Mouse (Mus musculus) brain, embryonic 14.5 days (tissue): ENCODE measurements around the gene Dnaja1.

Experiments used
- CTCF ChIP-seq: fragments of 200-500 bp; IDR thresholded peaks from 2 replicates; pipeline ENCODE4 v1.5.1; 2012; ENCODE audit warnings: inconsistent platforms, mild to moderate bottlenecking, moderate library complexity, borderline replicate concordance; ENCODE audit not compliant: insufficient read depth, insufficient read length; ENCODE audit errors: extremely low read depth
- POLR2A ChIP-seq: fragments of 200-500 bp; IDR thresholded peaks from 2 replicates; pipeline ENCODE4 v1.6.1; 2012; ENCODE audit warnings: mild to moderate bottlenecking, inconsistent platforms, borderline replicate concordance; ENCODE audit not compliant: poor library complexity, insufficient read depth, insufficient read length, severe bottlenecking; ENCODE audit errors: extremely low read depth

DNA sequence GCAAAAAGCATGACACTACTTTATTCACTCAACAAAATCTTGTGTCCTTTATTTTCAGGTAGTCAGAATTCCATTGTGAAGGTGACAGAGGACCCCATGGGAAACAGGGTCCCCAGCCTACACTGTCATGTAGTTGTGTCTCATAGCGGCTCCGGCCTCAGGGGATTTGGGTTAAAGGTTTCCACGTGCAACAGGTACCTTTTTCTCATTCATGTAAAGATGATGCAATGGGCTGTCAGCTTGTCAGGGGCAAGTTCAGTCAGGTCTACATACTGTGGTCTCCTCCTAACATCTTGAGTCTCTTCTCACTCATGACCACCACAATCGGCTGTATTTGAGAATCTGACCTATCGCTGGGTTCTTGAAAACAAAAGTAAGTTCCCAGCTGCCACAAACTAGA, 39.6 kb upstream of the Dnaja1 start:
- no peak for TF ChIP-seq CTCF
- TF ChIP-seq POLR2A: no peak
